Mouse (Mus musculus): ENCODE data around the gene Lfng.

Gene Lfng

DNA sequence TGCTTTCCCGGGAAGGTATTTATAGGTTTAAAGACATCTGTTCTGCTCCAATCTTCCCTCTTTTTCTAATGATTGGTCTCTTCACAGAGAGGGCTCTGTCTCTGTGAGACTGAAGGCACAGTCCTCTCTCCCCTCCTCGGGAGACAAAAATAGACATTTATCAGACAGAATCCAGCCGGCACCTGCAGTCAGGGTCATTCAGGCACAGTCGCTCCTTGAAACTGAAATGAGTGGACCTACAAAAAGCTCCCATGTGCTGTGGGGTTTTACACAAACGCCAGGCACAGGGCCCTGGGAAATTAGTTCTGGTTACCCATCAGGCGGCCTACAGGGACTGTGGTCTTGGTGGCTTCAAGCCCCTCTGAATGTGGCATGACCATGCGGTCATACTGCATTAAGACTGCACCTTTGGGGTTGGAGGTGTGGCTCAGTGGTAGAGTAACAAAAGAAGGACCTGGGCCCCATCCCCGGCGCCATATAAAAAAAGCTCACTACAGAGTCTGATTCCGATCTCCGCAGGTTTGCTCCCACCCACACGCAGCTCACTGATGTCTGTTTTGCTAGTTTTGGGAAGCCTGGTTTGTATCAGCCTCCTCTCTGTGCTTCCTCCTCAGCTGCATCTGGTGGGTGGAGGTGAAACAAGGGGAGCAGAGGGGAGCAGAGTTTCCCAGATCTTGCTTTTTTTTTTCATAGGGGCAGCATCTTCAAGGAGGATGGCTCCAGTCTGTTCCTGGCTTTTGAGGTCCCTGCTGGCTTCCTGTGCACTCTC, 54.9 kb downstream of the Lfng start:
- no peak for DNase-seq (ENCODE audit: low spot score in 2 of 2)

- DNase-seq (ENCODE audit: low spot score in 2 of 2) = no peak
Observed at GRCm38 (mm10) chr5:140662741-140663592, 55.8 kb downstream of the Lfng start.

GRCm38 (mm10) chr5:140663621-140664180, 56.6 kb downstream of the Lfng start:
- peak; percentile 74 to 75 for DNase-seq (ENCODE audit: low spot score in 2 of 2)
